Mouse (Mus musculus) liver, postnatal 0 days (tissue): Measurements from ENCODE around the gene Slc25a18.

Source experiments
- CTCF ChIP-seq: sonication (generic); IDR thresholded peaks from 2 replicates; pipeline ENCODE4 v1.5.1; 2016; ENCODE audit warnings: antibody characterized with exemption, low read depth
- EP300 ChIP-seq: IDR thresholded peaks from 2 replicates; pipeline ENCODE4 v1.6.1; 2016; ENCODE audit warnings: antibody characterized with exemption, low read depth, mild to moderate bottlenecking

DNA sequence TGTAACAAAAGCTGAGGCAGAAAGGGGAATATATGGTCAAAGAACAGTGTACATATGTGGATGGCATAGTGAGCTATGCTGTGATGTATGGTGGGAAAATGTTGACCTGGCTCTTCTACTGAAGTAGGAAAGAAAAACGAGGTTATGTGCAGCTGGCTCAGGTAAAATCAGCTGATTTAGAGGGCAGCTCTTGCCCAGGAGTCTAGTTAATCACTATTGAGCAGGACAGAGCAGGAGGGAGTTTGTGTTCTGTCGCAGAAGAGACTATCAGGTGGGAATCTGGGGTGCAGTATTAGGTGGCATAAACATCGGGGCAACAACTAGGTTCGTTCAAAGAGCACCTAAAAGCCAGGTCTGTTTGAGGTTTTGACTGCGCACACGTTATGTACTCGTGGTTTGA, 29.1 kb upstream of the Slc25a18 start:
- no peak for TF ChIP-seq CTCF
- no peak for TF ChIP-seq EP300
